Mouse (Mus musculus): ENCODE results near the gene Gm43517. TPM values are rescaled to one million over a fixed set of nuclear protein-coding genes. Genes with fewer than 3 reads are reported as not detected.

The Gm43517 gene
- polyA plus RNA-seq (2015; fragmentation: Nextera tagmentation; extraction: Ambion mirVana), result not detected in 2 replicates

DNA sequence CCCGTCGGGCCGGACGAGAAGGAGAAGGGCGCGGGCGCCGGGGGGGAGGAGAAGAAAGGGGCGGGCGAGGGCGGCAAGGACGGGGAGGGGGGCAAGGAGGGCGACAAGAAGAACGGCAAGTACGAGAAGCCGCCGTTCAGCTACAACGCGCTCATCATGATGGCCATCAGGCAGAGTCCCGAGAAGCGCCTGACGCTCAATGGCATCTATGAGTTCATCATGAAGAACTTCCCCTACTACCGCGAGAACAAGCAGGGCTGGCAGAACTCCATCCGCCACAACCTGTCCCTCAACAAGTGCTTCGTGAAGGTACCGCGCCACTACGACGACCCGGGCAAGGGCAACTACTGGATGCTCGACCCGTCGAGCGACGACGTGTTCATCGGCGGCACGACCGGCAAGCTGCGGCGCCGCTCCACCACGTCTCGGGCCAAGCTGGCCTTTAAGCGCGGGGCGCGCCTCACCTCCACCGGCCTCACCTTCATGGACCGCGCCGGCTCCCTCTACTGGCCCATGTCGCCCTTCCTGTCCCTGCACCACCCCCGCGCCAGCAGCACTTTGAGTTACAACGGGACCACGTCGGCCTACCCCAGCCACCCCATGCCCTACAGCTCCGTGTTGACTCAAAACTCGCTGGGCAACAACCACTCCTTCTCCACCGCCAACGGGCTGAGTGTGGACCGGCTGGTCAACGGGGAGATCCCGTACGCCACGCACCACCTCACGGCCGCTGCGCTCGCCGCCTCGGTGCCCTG lies at the start of gene Gm43517:
Gene Gm43517 (plus strand): TSS at position 299 of the 755 bp plus-strand sequence.
- Histone ChIP-seq H3K27ac (ENCODE audit: low read length) (no peak within 1 kb of the TSS), H3K4me3 (ENCODE audit: low read length) (peak within 1 kb of the TSS; percentile 39), H3K9ac (ENCODE audit: low read depth, low read length) (no peak within 1 kb of the TSS), H3K36me3 (ENCODE audit: control insufficient read depth, insufficient read depth, low read length) (no peaks in the 10 kb centered on the region), H3K4me1 (ENCODE audit: control insufficient read depth, insufficient read depth, low read length) (peaks cover 10% of the 10 kb centered on the region; the same call in 1 of the 2 replicates), H3K27me3 (replicated peaks; ENCODE audit: control insufficient read depth, insufficient read depth, low read length) (peaks cover 64% of the 10 kb centered on the region), H3K4me2 (ENCODE audit: low read depth, low read length) (peak within 1 kb of the TSS; percentile 49), H3K9me3 (ENCODE audit: control insufficient read depth, low read length) (no peaks in the 10 kb centered on the region)
- ATAC-seq, result peak; percentile 73
- 2% methylated on average over 64 of the region's 75 CpGs for WGBS

DNA sequence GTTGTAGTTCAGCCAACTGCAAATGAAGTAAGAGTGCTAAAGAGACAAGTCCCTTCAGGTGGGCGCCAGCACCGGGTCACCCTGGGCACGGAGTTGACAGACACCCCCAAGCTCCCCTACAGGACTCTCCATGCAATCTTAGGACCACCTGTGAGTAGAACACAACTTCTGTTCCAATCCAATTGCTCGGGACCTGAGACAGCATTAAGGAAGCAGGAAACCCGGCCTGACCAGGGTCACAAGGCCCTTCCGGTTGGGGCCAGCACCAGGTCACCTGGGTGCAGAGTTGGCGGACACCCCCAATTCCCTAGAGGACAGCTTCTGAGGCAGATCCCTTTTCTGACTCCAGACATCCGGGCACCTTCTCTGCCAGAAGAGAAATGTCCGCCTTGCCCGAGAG lies 35.3 kb upstream of the Gm43517 start:
- no peaks in the 10 kb centered on the region for H3K4me1 ChIP-seq (ENCODE audit: control insufficient read depth, insufficient read depth, low read length)
- H3K9ac ChIP-seq (ENCODE audit: low read depth, low read length), result no peak overlapping the region
- H3K27me3 ChIP-seq (replicated peaks; ENCODE audit: control insufficient read depth, insufficient read depth, low read length), result no peaks in the 10 kb centered on the region
- H3K4me3 ChIP-seq (ENCODE audit: low read length), result no peak overlapping the region
- H3K36me3 ChIP-seq (ENCODE audit: control insufficient read depth, insufficient read depth, low read length), result no peaks in the 10 kb centered on the region
- no peaks in the 10 kb centered on the region for H3K9me3 ChIP-seq (ENCODE audit: control insufficient read depth, low read length)
- H3K4me2 ChIP-seq (ENCODE audit: low read depth, low read length), result no peak overlapping the region
- no peak overlapping the region for H3K27ac ChIP-seq (ENCODE audit: low read length)
- 93% methylated on average over 10 of the region's 10 CpGs for WGBS
- ATAC-seq, result no peak

DNA sequence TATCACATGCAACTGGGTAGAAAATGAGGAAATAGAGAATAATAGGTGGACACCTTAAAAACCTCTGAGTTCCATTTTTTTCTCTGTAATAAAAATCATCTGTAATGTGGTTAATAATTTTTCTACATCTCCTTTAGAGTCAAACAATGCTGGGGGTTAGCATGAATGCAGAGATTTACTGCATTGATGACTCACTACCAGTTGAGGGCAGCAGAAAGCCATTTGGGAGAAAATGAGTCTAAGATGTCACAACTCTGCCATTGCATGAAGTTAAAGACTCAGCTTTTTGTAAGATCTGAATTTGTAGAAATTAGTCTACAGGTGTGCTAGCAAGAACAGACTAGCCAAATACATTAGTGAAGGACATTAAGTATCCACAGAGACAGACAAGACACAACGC lies 16.0 kb upstream of the Gm43517 start:
- Histone ChIP-seq H3K4me1 (ENCODE audit: control insufficient read depth, insufficient read depth, low read length) (no peaks in the 10 kb centered on the region), H3K9ac (ENCODE audit: low read depth, low read length) (no peak overlapping the region), H3K27ac (ENCODE audit: low read length) (no peak overlapping the region), H3K4me2 (ENCODE audit: low read depth, low read length) (no peak overlapping the region), H3K4me3 (ENCODE audit: low read length) (no peak overlapping the region), H3K27me3 (replicated peaks; ENCODE audit: control insufficient read depth, insufficient read depth, low read length) (peaks cover 22% of the 10 kb centered on the region), H3K9me3 (ENCODE audit: control insufficient read depth, low read length) (no peaks in the 10 kb centered on the region), H3K36me3 (ENCODE audit: control insufficient read depth, insufficient read depth, low read length) (no peaks in the 10 kb centered on the region)
- ATAC-seq, result no peak
- WGBS, result 60% methylated on average over 1 of the region's 1 CpGs

DNA sequence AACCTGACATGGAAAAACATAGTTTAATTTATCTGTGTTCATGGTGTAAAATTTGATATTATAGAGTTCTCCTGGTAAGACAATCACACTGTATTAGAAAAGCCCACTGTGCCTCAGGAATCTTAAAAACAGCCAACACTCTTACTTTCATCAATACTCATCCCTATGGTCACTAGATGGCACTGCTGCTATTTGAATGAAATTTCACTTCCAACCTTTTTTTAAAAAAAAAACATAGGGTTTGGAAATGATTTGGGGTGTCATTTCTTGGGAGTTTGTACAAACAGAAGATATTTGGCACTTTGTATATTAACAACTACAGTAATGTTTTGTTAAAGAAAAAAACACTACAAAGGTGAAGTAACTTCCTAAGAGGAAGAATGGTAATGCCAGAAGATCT lies 12.8 kb upstream of the Gm43517 start:
- no peak overlapping the region for H3K4me3 ChIP-seq (ENCODE audit: low read length)
- peaks cover 46% of the 10 kb centered on the region for H3K27me3 ChIP-seq (replicated peaks; ENCODE audit: control insufficient read depth, insufficient read depth, low read length)
- H3K9me3 ChIP-seq (ENCODE audit: control insufficient read depth, low read length), result no peaks in the 10 kb centered on the region
- H3K36me3 ChIP-seq (ENCODE audit: control insufficient read depth, insufficient read depth, low read length), result no peaks in the 10 kb centered on the region
- peaks cover 4% of the 10 kb centered on the region; the same call in 1 of the 2 replicates for H3K4me1 ChIP-seq (ENCODE audit: control insufficient read depth, insufficient read depth, low read length)
- ATAC-seq, result no peak
- no peak overlapping the region for H3K9ac ChIP-seq (ENCODE audit: low read depth, low read length)
- no peak overlapping the region for H3K4me2 ChIP-seq (ENCODE audit: low read depth, low read length)
- H3K27ac ChIP-seq (ENCODE audit: low read length), result no peak overlapping the region

DNA sequence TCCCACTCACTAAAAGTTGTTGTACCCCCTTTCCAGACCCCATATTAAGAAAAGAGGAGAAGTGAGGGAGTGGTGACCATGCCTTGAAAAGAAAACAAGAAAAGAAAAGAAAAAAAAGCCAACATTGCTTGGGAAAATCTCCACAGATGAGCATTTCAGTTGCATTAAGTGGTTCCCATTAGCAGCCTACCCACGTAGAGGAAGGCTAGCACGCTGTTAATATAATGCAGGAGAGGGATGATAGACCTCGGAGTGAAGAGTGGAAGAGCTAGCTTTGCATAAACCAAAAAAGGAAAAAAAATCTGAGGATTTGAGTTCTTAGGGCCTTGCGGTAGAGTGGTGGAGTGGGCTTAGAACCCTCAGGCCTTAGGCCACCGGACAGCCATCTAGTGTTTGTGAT lies 11.8 kb upstream of the Gm43517 start:
- Histone ChIP-seq H3K4me1 (ENCODE audit: control insufficient read depth, insufficient read depth, low read length) (peaks cover 4% of the 10 kb centered on the region; the same call in 1 of the 2 replicates), H3K9ac (ENCODE audit: low read depth, low read length) (no peak overlapping the region), H3K9me3 (ENCODE audit: control insufficient read depth, low read length) (no peaks in the 10 kb centered on the region), H3K27me3 (replicated peaks; ENCODE audit: control insufficient read depth, insufficient read depth, low read length) (peaks cover 56% of the 10 kb centered on the region), H3K4me3 (ENCODE audit: low read length) (no peak overlapping the region), H3K4me2 (ENCODE audit: low read depth, low read length) (no peak overlapping the region), H3K36me3 (ENCODE audit: control insufficient read depth, insufficient read depth, low read length) (no peaks in the 10 kb centered on the region), H3K27ac (ENCODE audit: low read length) (no peak overlapping the region)
- 9% methylated on average over 5 of the region's 5 CpGs for WGBS
- no peak for ATAC-seq

DNA sequence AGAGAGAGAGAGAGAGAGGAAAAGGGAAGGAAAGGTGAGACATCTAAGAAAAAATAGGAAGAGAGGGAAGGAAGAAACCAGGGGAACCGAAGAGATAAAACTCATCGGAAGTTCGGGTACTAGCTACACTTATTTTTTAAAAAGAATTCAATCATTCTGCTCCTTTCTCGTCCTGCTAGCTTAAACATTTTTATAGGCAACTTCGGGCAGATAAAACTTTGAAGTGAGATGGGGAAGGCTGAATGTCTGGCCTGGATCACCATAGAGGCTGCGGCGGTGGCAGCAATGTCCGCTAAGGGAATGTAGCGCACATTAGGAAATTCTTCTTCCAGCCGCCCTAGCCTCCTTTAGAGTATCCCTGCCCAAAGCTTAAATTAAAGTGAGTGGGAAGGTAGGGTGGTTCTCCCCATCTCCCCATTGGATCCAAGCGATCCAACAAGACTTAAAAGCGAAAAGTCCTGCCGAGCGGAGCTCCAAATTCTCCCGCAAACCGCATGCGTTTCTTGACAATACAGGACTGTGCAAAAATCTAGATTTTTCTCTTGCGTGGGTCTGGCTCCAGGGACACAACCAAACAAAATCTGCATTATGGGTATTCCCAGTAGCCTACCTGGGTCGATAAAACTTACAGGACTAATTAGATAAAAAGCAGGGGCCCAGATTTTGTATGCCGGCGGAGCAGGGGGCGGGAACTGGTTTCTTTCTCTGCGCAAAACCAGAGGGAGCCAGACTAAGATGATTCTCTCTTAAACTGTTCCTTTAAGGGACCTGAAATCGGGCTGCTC lies 11.0 kb upstream of the Gm43517 start:
- H3K4me3 ChIP-seq (ENCODE audit: low read length), result peak overlapping the region; percentile 8
- no peaks in the 10 kb centered on the region for H3K9me3 ChIP-seq (ENCODE audit: control insufficient read depth, low read length)
- no peak overlapping the region for H3K9ac ChIP-seq (ENCODE audit: low read depth, low read length)
- H3K27me3 ChIP-seq (replicated peaks; ENCODE audit: control insufficient read depth, insufficient read depth, low read length), result peaks cover 64% of the 10 kb centered on the region
- ATAC-seq, result no peak
- peaks cover 4% of the 10 kb centered on the region; the same call in 1 of the 2 replicates for H3K4me1 ChIP-seq (ENCODE audit: control insufficient read depth, insufficient read depth, low read length)
- WGBS, result 2% methylated on average over 24 of the region's 24 CpGs
- no peaks in the 10 kb centered on the region for H3K36me3 ChIP-seq (ENCODE audit: control insufficient read depth, insufficient read depth, low read length)
- peak overlapping the region; percentile 32 for H3K4me2 ChIP-seq (ENCODE audit: low read depth, low read length)
- H3K27ac ChIP-seq (ENCODE audit: low read length), result no peak overlapping the region

DNA sequence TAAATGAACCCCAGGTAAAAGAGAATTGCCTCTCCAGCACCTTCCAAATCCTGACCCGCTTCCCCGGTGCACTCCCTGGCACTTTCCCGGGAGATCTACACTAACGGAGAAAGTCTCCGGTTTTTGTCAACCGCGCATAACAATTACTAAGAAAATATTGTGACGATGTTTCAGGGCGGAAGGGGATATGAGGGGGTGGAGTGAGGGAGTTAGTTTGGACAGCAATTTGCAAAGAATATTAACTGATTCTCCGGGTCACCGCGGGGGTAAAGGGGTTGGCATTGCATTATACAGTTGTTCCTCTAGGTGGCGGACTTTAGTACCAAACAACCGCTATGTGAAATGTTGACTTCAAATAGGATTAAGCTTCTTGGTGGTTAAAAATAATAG lies 10.4 kb upstream of the Gm43517 start:
- ATAC-seq, result no peak
- H3K4me3 ChIP-seq (ENCODE audit: low read length), result peak overlapping the region; percentile 8
- H3K4me2 ChIP-seq (ENCODE audit: low read depth, low read length), result peak overlapping the region; percentile 32
- H3K27me3 ChIP-seq (replicated peaks; ENCODE audit: control insufficient read depth, insufficient read depth, low read length), result peaks cover 70% of the 10 kb centered on the region
- H3K4me1 ChIP-seq (ENCODE audit: control insufficient read depth, insufficient read depth, low read length), result peaks cover 4% of the 10 kb centered on the region; the same call in 1 of the 2 replicates
- no peak overlapping the region for H3K27ac ChIP-seq (ENCODE audit: low read length)
- no peaks in the 10 kb centered on the region for H3K36me3 ChIP-seq (ENCODE audit: control insufficient read depth, insufficient read depth, low read length)
- no peak overlapping the region for H3K9ac ChIP-seq (ENCODE audit: low read depth, low read length)
- under 1% methylated on average over 14 of the region's 14 CpGs for WGBS
- no peaks in the 10 kb centered on the region for H3K9me3 ChIP-seq (ENCODE audit: control insufficient read depth, low read length)

DNA sequence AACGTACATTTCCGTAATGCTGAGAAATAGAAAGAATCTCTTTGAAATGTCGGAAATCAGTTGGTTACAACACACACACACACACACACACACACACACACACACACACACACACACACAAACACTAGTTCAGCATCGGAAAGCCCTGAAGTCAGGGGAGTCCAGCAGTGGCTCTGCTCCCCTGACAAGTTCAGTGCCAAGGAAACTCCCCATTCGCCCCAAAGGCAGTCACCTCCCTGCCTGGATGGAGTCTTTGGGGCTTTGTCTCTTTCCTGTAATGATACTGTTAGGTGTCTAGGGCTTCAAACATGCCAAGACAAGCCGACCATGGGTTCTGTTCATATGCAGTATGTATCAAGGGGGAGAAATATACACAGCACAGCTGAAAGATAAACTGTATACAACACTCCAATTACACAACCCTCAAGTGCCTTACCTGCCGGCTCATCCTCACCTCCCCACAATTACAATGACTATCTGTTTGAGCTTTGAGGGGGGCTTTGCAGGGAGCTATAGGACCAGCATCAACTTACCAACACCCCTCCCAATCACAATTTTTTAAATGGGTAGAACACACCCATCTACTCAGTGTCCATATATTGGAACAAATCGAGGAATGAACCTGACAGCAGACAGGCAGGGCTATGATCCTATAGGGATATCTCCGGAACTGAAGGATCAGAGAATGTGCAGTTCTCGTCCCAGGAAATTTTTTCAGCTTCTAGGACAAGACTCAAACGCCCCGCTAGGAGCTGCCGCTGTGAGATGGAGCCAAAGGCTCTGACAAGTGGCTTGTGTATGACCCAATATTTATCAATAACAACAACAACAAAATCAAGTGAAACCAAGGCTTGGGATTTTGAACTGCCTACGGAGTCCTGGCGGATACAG lies 9.3 kb upstream of the Gm43517 start:
- Histone ChIP-seq H3K9ac (ENCODE audit: low read depth, low read length) (no peak overlapping the region), H3K4me3 (ENCODE audit: low read length) (no peak overlapping the region), H3K9me3 (ENCODE audit: control insufficient read depth, low read length) (no peaks in the 10 kb centered on the region), H3K36me3 (ENCODE audit: control insufficient read depth, insufficient read depth, low read length) (no peaks in the 10 kb centered on the region), H3K27me3 (replicated peaks; ENCODE audit: control insufficient read depth, insufficient read depth, low read length) (peaks cover 80% of the 10 kb centered on the region), H3K4me1 (ENCODE audit: control insufficient read depth, insufficient read depth, low read length) (peaks cover 4% of the 10 kb centered on the region; the same call in 1 of the 2 replicates), H3K27ac (ENCODE audit: low read length) (no peak overlapping the region), H3K4me2 (ENCODE audit: low read depth, low read length) (no peak overlapping the region)
- 4% methylated on average over 15 of the region's 15 CpGs for WGBS
- ATAC-seq, result no peak

Data from intestine, embryonic 16.5 days (tissue).